Mouse (Mus musculus): ENCODE data around the gene Tufm. TPM values are rescaled to one million over a fixed set of nuclear protein-coding genes. Genes with fewer than 3 reads are reported as not detected.

Gene Tufm
- polyA plus RNA-seq, 1 experiment from 2014 or later, result 138 TPM

GRCm38 (mm10) chr7:126463004-126463403, 24.2 kb upstream of the Tufm start, which contains the start of gene Atp2a1:
Gene Atp2a1 (minus strand): TSS chr7:126463108.
- DNase-seq (ENCODE audit: low spot score) (no peak), ATAC-seq (replicated peaks; ENCODE audit: low FRiP score) (no peak)
- no peak within 1 kb of the TSS for H3K27ac ChIP-seq (ENCODE audit: low read depth, low read length)
- no peaks in the 10 kb centered on the region for H3K9me3 ChIP-seq (ENCODE audit: control insufficient read depth, low read length)
- no peak within 1 kb of the TSS for H3K4me2 ChIP-seq (ENCODE audit: low read depth, low read length, severe bottlenecking)
- no peaks in the 10 kb centered on the region for H3K4me1 ChIP-seq (replicated peaks; ENCODE audit: control insufficient read depth, insufficient read depth, low read length)
- H3K36me3 ChIP-seq (ENCODE audit: control insufficient read depth, insufficient read depth, low read length), result no peaks in the 10 kb centered on the region; the same call in 1 of the 2 replicates
- WGBS, result 49% methylated on average over 5 of the region's 5 CpGs
- no peaks in the 10 kb centered on the region for H3K27me3 ChIP-seq (ENCODE audit: control insufficient read depth, insufficient read depth, low read length)
- no peak within 1 kb of the TSS for H3K9ac ChIP-seq (ENCODE audit: low read length)
- no peak within 1 kb of the TSS for H3K4me3 ChIP-seq (ENCODE audit: low read depth, low read length)

GRCm38 (mm10) chr7:126463547-126463946, 23.6 kb upstream of the Tufm start:
- no peaks in the 10 kb centered on the region for H3K27me3 ChIP-seq (ENCODE audit: control insufficient read depth, insufficient read depth, low read length)
- 66% methylated on average over 4 of the region's 4 CpGs for WGBS
- H3K27ac ChIP-seq (ENCODE audit: low read depth, low read length), result no peak overlapping the region

GRCm38 (mm10) chr7:126464121-126464520, 23.0 kb upstream of the Tufm start:
- Histone ChIP-seq H3K9me3 (ENCODE audit: control insufficient read depth, low read length) (no peaks in the 10 kb centered on the region), H3K4me2 (ENCODE audit: low read depth, low read length, severe bottlenecking) (no peak overlapping the region), H3K27me3 (ENCODE audit: control insufficient read depth, insufficient read depth, low read length) (no peaks in the 10 kb centered on the region), H3K4me1 (replicated peaks; ENCODE audit: control insufficient read depth, insufficient read depth, low read length) (no peaks in the 10 kb centered on the region), H3K36me3 (ENCODE audit: control insufficient read depth, insufficient read depth, low read length) (peaks cover 8% of the 10 kb centered on the region; the same call in 1 of the 2 replicates), H3K4me3 (ENCODE audit: low read depth, low read length) (no peak overlapping the region), H3K9ac (ENCODE audit: low read length) (no peak overlapping the region), H3K27ac (ENCODE audit: low read depth, low read length) (no peak overlapping the region)
- no peak for DNase-seq (ENCODE audit: low spot score)
- 67% methylated on average over 4 of the region's 4 CpGs for WGBS
- no peak for ATAC-seq (replicated peaks; ENCODE audit: low FRiP score)

More at GRCm38 (mm10) chr7:126463547-126463946, 23.6 kb upstream of the Tufm start:
- Histone ChIP-seq H3K4me2 (ENCODE audit: low read depth, low read length, severe bottlenecking) (no peak overlapping the region), H3K36me3 (ENCODE audit: control insufficient read depth, insufficient read depth, low read length) (peaks cover 2% of the 10 kb centered on the region; the same call in 1 of the 2 replicates), H3K9ac (ENCODE audit: low read length) (no peak overlapping the region), H3K9me3 (ENCODE audit: control insufficient read depth, low read length) (no peaks in the 10 kb centered on the region), H3K4me1 (replicated peaks; ENCODE audit: control insufficient read depth, insufficient read depth, low read length) (no peaks in the 10 kb centered on the region), H3K4me3 (ENCODE audit: low read depth, low read length) (no peak overlapping the region)
- no peak for ATAC-seq (replicated peaks; ENCODE audit: low FRiP score)
- DNase-seq (ENCODE audit: low spot score), result no peak

GRCm38 (mm10) chr7:126464836-126465235, 22.3 kb upstream of the Tufm start:
- no peak for ATAC-seq (replicated peaks; ENCODE audit: low FRiP score)
- no peak overlapping the region for H3K27ac ChIP-seq (ENCODE audit: low read depth, low read length)
- H3K4me2 ChIP-seq (ENCODE audit: low read depth, low read length, severe bottlenecking), result no peak overlapping the region
- peaks cover 8% of the 10 kb centered on the region; the same call in 1 of the 2 replicates for H3K36me3 ChIP-seq (ENCODE audit: control insufficient read depth, insufficient read depth, low read length)
- H3K9ac ChIP-seq (ENCODE audit: low read length), result no peak overlapping the region
- no peaks in the 10 kb centered on the region for H3K27me3 ChIP-seq (ENCODE audit: control insufficient read depth, insufficient read depth, low read length)
- H3K4me3 ChIP-seq (ENCODE audit: low read depth, low read length), result no peak overlapping the region
- DNase-seq (ENCODE audit: low spot score), result no peak
- no peaks in the 10 kb centered on the region for H3K9me3 ChIP-seq (ENCODE audit: control insufficient read depth, low read length)
- no peaks in the 10 kb centered on the region for H3K4me1 ChIP-seq (replicated peaks; ENCODE audit: control insufficient read depth, insufficient read depth, low read length)
- WGBS, result 45% methylated on average over 5 of the region's 5 CpGs

- H3K9me3 ChIP-seq (ENCODE audit: control insufficient read depth, low read length), result no peaks in the 10 kb centered on the region
- H3K36me3 ChIP-seq (ENCODE audit: control insufficient read depth, insufficient read depth, low read length), result peaks cover 8% of the 10 kb centered on the region; the same call in 1 of the 2 replicates
- H3K27ac ChIP-seq (ENCODE audit: low read depth, low read length), result no peak overlapping the region
- DNase-seq (ENCODE audit: low spot score) (no peak), ATAC-seq (replicated peaks; ENCODE audit: low FRiP score) (no peak)
- no peaks in the 10 kb centered on the region for H3K27me3 ChIP-seq (ENCODE audit: control insufficient read depth, insufficient read depth, low read length)
- 55% methylated on average over 7 of the region's 7 CpGs for WGBS
- no peak overlapping the region for H3K4me3 ChIP-seq (ENCODE audit: low read depth, low read length)
- H3K4me1 ChIP-seq (replicated peaks; ENCODE audit: control insufficient read depth, insufficient read depth, low read length), result no peaks in the 10 kb centered on the region
- no peak overlapping the region for H3K9ac ChIP-seq (ENCODE audit: low read length)
- H3K4me2 ChIP-seq (ENCODE audit: low read depth, low read length, severe bottlenecking), result no peak overlapping the region
These were observed 21.7 kb upstream of the Tufm start for GRCm38 (mm10) chr7:126465246-126466030.

- no peak overlapping the region for H3K4me3 ChIP-seq (ENCODE audit: low read depth, low read length)
- H3K36me3 ChIP-seq (ENCODE audit: control insufficient read depth, insufficient read depth, low read length), result peaks cover 12% of the 10 kb centered on the region; the same call in 1 of the 2 replicates
- H3K27me3 ChIP-seq (ENCODE audit: control insufficient read depth, insufficient read depth, low read length), result no peaks in the 10 kb centered on the region
- no peak overlapping the region for H3K27ac ChIP-seq (ENCODE audit: low read depth, low read length)
- DNase-seq (ENCODE audit: low spot score), result no peak
- no peaks in the 10 kb centered on the region for H3K9me3 ChIP-seq (ENCODE audit: control insufficient read depth, low read length)
- ATAC-seq (replicated peaks; ENCODE audit: low FRiP score), result no peak
- no peak overlapping the region for H3K9ac ChIP-seq (ENCODE audit: low read length)
- H3K4me1 ChIP-seq (replicated peaks; ENCODE audit: control insufficient read depth, insufficient read depth, low read length), result no peaks in the 10 kb centered on the region
- 81% methylated on average over 9 of the region's 9 CpGs for WGBS
- H3K4me2 ChIP-seq (ENCODE audit: low read depth, low read length, severe bottlenecking), result no peak overlapping the region
These were observed 21.0 kb upstream of the Tufm start for GRCm38 (mm10) chr7:126466116-126466515.

- H3K27me3 ChIP-seq (ENCODE audit: control insufficient read depth, insufficient read depth, low read length), result no peaks in the 10 kb centered on the region
- H3K27ac ChIP-seq (ENCODE audit: low read depth, low read length), result no peak overlapping the region
- DNase-seq (ENCODE audit: low spot score) (no peak), ATAC-seq (replicated peaks; ENCODE audit: low FRiP score) (no peak)
- no peak overlapping the region for H3K9ac ChIP-seq (ENCODE audit: low read length)
- no peak overlapping the region for H3K4me2 ChIP-seq (ENCODE audit: low read depth, low read length, severe bottlenecking)
- no peaks in the 10 kb centered on the region for H3K4me1 ChIP-seq (replicated peaks; ENCODE audit: control insufficient read depth, insufficient read depth, low read length)
- WGBS, result 95% methylated on average over 5 of the region's 5 CpGs
- H3K36me3 ChIP-seq (ENCODE audit: control insufficient read depth, insufficient read depth, low read length), result peaks cover 15% of the 10 kb centered on the region; the same call in 1 of the 2 replicates
- no peaks in the 10 kb centered on the region for H3K9me3 ChIP-seq (ENCODE audit: control insufficient read depth, low read length)
- no peak overlapping the region for H3K4me3 ChIP-seq (ENCODE audit: low read depth, low read length)
These were observed 20.5 kb upstream of the Tufm start for GRCm38 (mm10) chr7:126466707-126467106.

GRCm38 (mm10) chr7:126467271-126467670, 19.9 kb upstream of the Tufm start:
- no peak overlapping the region for H3K4me2 ChIP-seq (ENCODE audit: low read depth, low read length, severe bottlenecking)
- H3K9ac ChIP-seq (ENCODE audit: low read length), result no peak overlapping the region
- no peaks in the 10 kb centered on the region for H3K4me1 ChIP-seq (replicated peaks; ENCODE audit: control insufficient read depth, insufficient read depth, low read length)
- no peaks in the 10 kb centered on the region for H3K9me3 ChIP-seq (ENCODE audit: control insufficient read depth, low read length)
- no peaks in the 10 kb centered on the region for H3K27me3 ChIP-seq (ENCODE audit: control insufficient read depth, insufficient read depth, low read length)
- 0 out of 2 replicates have a peak, but pooled peaks have one; percentile 21 for ATAC-seq (replicated peaks; ENCODE audit: low FRiP score)
- 59% methylated on average over 5 of the region's 5 CpGs for WGBS
- H3K36me3 ChIP-seq (ENCODE audit: control insufficient read depth, insufficient read depth, low read length), result peaks cover 15% of the 10 kb centered on the region; the same call in 1 of the 2 replicates
- no peak overlapping the region for H3K27ac ChIP-seq (ENCODE audit: low read depth, low read length)
- H3K4me3 ChIP-seq (ENCODE audit: low read depth, low read length), result no peak overlapping the region
- DNase-seq (ENCODE audit: low spot score), result peak; percentile 65

All from forebrain, embryonic 11.5 days (tissue).